Mouse (Mus musculus): Measurements from ENCODE around the gene Cdc42bpg.

The Cdc42bpg gene

DNA sequence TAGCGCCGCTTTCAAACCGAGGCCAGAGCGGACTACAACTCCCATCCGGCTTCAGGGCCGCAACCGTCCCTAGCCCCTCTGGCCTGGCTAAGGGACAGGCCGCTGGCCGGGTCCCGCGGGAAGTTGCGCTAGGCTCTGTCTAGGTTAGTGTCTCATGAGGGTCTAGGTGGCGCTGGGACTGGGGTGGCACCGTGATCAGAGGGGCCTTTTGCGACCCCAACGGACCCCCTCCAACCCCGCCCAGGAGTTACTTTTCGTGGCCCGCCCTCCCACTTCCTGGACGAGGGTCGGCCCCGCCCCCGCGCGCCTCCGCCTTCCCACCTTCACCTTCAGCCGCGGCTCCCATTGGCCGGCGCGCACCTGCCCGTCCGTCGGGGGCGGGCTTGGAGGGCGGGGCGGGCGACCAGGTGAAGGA, at the start of gene Cdc42bpg:
Gene Cdc42bpg (plus strand): TSS at position 320 of the 415 bp plus-strand sequence.
- DNase-seq, result peak; percentile 96 to 98

DNA sequence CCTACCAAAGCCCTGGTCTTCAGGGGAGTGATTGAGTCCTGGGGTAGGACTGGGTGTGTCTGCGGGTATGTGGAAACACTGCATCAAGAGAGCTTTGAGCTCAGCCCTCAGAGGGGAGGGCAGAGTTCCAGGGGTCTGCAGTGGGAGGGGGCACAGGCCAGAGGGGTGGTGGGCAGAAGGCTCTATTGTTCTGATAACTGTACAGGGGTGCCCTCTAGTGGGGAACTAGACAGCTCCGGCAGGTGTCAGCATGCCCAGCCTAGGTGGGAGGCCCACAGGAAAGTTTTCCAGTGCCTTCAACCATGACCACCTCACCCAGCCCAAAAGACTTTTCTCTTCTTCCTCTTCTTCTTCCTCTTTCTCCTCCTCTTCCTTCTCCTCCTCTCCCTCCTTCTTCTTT, 45.8 kb upstream of the Cdc42bpg start:
- peak; percentile 57 to 68 for DNase-seq

DNA sequence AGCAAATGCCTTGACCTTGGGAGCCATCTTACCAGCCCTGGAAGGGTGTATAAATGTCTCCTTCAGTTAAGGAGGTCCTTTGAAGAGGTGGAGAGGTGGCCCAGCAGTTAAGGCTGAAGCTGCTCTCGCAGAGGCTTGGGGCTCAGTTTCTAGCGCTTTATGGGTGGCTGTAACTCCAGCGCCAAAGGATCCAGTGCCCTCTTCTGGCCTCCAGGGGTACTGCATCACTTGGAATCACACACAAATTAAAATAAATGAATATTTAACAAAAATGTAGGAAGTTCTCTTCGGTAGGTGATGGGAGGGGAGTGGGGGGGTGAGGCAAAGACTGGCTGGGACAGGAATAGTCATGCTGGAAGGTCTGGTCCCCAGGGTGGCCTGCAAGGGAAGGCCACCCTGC, 45.3 kb upstream of the Cdc42bpg start:
- DNase-seq, result peak in 1 of 2 experiments; percentile 39

DNA sequence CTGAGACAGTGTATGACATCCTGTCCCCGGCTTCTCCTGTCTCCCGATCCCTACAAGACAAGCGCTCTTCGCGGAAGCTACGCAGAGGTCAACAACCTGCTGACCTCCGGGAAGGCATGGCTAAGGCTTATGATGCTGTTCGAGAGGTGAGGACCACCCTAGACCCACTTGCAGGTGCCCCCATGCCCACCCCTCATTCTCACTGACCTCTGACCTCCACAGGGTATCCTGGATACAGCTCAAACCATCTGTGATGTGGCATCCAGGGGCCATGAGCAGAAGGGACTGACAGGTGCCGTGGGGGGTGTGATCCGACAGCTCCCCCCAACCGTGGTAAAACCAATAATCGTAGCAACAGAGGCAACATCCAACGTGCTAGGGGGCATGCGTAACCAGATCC, 44.9 kb upstream of the Cdc42bpg start:
- peak in 1 of 2 experiments; percentile 41 for DNase-seq

DNA sequence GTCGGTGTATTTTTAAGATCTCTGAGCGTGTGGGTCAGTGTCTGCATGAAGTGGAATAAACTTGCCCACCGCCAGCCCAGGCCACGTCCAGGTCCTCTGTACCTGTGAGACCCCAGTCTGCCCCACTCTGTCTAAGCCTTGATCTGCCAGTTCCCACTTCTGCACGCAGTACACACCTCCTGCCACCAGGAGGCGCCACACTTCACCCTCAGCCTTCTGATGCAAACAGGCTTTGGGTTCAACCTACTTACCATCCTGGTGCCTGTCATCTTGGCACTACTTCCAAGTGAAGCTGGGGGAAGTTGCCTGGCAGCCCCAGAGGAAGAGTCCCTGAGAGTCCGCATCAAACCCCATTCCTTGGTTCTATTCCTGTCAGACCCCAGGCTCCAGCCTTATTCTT, 44.0 kb upstream of the Cdc42bpg start:
- DNase-seq, result peak; percentile 79 to 81

DNA sequence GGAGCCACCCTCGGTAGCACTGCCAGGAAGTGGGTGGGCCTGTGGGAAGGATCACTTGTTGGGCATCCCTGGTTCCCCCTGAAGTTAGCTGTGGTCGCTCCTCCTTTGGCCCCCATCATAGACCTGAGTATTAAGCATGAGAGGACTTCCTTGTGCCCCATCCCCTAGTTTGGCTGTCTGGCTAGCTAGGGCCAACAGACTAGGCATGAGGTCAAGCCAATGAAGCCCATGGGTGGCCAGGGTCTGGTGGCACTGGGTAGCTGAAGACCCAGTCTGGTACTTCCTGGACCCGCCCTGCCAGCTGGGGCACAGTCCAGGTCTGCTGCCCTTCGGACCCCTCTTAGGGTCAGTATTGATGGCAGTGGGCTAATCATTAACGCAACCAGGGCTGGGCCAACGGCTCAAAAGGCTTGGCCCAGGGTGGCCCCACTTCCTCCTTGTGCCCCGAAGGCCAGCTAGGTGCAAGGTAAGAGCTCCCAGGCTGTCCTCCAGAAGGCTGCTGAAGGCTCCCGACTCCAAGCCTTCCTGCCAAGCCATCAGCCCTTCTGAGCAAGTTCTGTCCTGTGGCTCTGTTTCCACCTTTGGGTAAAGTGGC, 43.3 kb upstream of the Cdc42bpg start:
- peak; percentile 83 to 94 for DNase-seq

DNA sequence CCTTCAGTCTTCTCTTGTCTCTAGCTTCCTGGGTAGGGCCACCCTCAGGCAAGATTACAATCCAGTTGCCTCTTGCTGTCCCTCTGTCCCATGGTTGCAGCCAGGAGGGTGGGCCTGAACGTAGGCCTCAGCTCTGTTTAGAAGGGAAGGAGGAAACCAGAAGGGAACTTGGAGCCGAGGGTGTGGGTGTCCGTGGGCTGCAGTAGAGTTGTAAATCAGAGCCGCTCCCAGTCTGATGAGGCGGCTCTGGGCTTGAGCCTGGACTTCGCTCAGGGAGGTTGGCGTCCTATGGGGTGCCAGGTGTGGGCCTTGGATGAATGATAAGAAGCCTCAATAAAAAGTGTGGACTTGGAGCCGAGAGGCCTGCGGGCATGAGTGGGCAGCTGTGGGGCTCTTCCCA, 42.1 kb upstream of the Cdc42bpg start:
- peak; percentile 49 to 77 for DNase-seq

DNA sequence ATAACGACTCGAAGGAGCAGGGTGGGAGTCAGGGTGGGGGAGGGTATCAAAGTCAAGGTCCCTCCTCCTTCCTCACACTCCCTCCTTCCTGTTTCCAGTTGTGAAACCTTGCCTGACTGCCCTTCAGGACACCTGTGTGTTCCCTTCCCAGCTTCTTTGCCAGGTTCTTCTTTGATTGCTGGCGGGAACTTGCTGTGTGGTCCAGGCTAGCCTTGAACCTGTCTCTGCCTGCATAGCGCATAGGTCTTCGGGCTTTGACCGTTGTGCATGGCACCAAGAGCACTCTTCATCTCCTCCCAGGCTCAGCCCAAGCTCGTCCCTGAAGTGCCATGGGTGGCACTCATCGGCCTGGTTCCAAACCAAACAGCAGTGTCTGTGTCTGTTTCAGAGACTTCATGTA, 41.3 kb upstream of the Cdc42bpg start:
- DNase-seq, result no peak

DNA sequence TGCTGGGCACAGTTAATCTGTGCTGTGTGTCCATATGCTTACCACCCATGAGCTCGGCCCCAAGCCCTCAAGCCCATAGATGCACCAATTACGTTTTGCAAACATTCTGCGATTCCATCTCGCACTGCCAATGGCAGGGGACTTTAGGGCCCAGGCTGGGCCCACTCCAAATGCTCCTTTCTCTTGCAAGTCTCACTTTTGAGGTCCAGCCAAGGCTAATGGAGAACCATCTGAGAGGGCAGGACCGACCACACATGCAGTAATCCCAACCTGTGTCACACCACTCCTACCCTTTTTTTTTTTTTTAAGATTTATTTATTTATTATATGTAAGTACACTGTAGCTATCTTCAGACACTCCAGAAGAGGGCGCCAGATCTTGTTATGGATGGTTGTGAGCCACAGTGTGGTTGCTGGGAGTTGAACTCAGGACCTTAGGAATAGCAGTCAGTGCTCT, 40.5 kb upstream of the Cdc42bpg start:
- DNase-seq, result no peak

DNA sequence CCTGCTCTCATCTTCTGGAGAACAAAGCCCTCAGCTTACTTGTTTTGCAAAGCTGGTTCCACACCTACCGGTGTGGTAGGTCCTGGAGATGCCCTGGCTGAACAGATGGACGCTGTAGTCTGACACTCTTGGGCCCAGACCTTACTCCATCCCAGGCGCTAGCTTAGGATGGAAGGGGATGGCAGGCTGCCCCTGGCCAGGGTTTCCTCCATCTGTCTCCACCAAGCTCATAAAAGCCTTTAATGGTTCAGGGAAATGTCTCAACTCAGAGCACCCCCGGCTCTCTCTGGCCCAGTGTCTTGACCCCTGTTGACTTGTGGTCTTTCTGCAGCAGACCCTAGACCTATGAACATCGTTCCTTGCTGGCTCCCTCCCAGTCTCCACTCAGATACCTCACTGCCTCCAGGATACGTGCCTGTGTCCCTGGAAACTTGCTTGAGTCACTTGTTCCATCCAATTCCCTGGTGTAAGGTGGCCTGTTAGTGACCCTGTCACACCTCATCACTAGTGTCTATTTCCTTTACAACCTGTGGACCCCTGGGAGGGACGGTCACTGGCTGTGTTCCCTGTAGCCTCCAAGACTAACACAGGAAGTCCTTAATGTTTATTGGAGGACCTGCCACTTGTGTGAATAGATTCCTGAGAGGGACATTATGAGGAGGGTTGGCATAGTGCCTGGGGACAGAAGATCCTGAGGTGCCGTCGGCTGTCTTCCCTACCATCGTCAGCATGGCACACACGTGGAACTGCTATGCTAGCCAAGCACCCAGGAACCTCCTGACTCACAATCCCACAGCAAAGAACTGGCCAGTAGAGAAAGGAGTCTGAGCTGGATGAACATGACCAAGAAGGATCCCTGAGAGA, 38.7 kb upstream of the Cdc42bpg start:
- DNase-seq, result peak; percentile 59 to 65

DNA sequence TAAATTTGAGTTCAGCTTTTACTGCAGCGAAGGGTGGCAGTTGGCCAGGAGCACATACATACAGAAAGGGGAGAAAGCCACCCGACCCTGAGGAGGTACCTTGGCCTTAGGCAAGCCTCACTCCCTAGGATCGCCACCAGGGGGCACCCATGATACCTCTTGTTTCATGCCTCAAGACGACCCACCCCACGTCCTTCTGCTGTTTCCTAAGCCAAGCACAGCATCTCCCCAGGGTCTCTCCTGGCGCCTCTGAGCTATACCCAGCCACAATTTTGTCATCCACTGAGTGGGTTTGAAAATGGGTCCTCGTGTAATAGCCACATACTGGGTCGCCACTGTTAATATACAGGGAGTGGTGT, 38.1 kb upstream of the Cdc42bpg start:
- peak; percentile 90 to 92 for DNase-seq

DNA sequence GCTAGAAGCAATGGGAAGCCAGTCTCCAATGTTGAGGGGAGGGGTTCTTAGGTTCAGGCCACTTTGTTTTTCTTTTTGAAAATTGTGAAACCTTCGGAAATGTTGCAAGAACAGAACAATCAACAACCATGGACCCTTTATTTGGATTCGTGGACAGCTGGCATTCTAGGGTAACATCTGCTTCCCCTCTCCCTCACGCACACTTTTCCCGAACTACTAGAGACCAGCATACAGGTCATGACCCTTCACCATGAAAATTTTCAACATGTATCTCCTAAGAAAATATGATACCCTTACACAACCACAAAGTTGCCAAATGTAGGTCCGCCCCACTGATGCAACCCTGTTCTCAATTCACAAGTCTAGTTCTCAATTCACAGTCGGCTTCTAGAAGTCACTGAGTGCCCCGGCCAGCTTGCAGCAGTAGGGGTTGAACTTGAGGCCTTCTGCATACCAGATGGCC, 37.6 kb upstream of the Cdc42bpg start:
- no peak for DNase-seq

DNA sequence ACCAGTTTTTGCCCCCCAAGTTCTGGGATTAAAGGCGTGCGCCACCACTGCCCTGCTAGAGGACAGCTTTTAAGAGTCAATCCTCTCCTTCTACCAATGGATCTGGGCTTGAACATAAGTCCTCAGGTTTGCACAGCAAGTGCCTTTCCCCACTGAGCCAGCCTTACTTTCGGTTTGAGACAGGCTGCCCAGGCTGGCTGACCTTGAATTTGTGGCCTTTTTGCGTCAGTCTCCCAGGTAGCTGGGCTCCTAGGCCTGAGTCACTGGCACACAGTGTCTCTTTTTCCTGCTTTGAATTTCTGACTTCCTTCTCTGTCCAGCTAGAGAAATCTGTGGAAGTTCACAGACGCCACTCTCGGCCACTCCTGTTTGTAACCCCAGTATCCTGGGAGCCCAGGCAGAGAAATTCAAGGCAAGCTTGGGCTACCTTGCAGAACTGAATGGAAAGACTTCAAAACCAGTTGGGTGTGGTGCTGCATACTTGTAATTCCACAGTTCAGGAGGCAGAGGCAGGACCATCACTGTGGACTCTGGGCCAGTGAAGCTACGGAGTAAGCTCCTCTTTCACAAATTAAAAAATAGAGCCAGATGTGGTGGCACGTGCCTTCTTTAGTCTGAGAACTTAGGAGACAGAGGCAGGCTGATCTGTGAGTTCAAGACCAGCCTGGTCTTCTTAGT, 36.3 kb upstream of the Cdc42bpg start:
- no peak for DNase-seq

DNA sequence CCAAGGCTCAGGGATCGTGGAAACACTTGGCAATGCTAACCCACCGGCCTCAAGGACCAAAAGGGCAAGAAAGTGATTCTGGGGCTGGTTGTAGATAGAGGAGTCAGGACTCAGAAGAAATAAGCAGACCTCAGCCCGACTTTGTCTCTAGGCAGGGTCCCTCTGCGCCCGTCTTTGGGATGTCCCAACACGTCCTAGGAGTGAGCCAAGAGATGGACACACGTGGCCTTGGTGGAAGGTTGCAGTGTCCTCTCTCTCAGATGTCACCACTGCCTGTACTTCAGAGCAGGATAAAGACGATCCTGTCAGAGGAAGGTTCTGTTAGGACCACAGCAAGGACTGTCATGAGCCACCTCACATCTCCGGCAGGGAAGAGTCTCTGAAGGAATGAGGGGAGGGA, 35.6 kb upstream of the Cdc42bpg start:
- DNase-seq, result no peak

DNA sequence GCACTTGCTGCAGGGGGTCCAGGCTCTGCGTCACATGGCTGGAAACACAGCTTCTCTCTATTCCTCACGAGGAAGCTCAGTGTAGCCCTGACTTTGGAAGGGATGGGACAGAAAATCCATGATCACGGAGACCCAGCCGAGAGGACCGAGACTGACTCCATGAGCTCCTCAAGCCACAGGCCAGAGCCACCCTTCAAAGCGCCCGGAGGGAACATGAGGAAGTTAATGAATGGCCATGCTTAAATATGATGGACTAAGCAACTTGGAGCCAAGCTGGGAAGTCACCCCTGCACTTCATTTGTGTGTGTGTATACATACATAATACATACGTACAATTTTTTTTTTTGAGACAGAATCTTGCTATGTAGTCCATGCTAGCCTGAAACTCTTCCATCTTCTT, 35.0 kb upstream of the Cdc42bpg start:
- peak; percentile 61 to 80 for DNase-seq

DNA sequence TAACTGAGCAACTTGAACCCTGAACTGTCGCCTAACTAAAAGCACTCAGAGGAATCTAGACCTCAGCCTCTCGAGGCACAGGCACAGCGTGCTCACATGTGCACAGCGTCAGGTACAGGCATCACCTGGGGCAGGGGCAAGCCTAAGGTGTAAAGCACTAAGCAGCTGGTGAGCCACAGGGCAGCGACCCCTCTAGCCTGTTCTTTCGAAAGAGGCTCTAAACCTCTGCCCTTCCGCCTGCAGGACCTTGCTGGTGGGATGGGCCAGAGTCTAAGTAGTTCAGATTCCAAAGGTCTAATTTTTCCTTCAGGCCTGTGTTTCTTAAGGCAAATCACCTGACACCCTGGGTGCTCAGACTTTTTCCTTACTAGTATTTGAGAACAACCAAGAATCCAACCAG, 34.2 kb upstream of the Cdc42bpg start:
- peak; percentile 66 to 92 for DNase-seq

DNA sequence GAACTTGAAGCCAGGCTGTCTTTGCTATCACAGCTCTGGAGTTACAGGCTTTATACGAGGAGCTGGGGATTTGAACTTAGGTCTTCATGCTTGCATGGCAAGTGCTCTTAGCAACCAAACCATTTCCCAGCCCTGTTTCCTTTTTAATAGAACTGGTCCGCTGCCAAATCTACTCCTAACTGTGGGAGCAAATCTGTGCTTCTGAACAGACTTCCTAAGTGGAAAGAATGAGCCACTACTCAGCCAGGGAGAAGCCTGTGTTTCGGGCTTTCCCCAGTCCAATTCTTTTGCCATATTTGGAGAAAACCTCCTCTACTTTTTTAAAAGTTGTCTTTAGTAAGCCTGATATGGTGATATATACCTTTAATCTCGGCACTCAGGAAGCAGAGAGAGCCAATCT, 33.5 kb upstream of the Cdc42bpg start:
- DNase-seq, result no peak

DNA sequence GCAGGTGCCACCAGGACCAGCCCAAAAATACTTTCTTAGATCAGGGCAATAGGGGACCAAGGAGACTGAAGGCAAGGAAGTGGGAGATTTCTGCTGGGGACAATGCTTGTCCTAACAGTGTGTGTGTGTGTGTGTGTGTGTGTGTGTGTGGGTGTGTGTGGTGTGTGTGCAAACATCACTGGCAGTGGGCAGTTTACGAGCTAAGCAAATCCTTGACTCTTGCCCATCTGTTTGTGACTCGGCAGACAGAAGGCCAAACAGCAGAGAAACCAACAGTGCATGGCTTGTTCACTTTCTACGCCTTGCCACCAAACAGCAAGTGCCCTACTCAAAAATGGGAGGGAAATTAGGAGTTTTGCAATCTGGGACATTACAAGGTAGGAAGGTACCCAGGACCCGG, 32.7 kb upstream of the Cdc42bpg start:
- no peak for DNase-seq

DNA sequence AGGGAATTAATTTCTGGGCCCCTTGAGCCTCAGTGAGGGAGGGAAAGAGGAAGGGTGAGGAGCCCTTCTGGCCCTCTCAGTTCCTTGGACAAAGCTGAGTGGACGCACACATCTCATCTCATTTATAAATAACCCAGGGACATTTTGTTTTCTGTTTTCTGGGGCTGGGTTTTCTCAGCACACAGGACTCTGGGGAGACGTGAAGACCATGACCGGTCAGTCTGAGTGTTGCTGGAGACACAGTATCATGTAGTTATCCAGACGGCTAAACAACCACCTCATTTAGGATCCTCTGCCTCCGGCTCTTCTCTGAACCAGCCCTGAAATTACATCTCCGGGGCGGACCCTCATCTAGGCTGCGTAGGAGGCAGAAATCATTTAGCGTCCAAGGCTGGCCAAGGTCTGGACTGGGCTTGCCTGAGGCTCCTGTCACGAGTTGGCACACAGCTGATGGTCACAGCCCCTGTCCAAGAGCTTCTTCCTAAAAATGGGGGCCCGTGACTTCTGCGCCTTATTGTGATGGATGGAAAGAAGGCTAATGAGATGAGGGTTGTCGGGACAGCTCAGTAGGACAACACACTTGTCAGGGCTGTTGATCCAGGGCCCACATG, 32.2 kb upstream of the Cdc42bpg start:
- no peak for DNase-seq

DNA sequence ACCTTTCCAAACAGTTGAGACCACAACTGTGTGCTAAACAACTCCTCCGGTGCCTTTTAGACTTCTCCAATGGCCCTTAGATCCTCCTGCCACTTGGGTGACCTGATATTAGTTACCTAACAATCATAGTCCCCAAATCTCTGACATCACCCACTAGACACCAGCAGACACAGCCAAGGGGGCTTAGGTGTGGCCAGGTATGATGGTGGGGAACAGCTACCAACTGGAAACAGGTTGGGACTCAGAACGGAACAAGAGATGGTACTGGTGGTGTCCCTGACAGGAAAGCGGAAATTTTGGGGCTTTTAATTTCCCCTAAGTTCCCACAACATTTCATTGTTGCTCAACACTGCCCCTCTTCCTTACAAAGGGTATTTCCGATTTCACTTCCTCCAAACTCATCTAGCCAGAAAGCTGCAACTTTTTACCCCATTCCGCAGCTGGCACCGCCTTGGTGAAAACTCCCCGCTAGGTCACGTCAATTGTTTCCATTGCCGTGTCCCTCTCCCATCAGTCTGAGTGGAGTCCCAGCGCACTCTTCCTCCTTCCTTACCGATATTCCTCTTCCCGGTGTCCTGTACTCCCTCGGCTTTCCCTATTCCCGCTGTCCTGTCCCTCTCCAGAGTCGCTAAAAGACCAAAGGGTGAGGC, 30.4 kb upstream of the Cdc42bpg start:
- DNase-seq, result no peak

DNA sequence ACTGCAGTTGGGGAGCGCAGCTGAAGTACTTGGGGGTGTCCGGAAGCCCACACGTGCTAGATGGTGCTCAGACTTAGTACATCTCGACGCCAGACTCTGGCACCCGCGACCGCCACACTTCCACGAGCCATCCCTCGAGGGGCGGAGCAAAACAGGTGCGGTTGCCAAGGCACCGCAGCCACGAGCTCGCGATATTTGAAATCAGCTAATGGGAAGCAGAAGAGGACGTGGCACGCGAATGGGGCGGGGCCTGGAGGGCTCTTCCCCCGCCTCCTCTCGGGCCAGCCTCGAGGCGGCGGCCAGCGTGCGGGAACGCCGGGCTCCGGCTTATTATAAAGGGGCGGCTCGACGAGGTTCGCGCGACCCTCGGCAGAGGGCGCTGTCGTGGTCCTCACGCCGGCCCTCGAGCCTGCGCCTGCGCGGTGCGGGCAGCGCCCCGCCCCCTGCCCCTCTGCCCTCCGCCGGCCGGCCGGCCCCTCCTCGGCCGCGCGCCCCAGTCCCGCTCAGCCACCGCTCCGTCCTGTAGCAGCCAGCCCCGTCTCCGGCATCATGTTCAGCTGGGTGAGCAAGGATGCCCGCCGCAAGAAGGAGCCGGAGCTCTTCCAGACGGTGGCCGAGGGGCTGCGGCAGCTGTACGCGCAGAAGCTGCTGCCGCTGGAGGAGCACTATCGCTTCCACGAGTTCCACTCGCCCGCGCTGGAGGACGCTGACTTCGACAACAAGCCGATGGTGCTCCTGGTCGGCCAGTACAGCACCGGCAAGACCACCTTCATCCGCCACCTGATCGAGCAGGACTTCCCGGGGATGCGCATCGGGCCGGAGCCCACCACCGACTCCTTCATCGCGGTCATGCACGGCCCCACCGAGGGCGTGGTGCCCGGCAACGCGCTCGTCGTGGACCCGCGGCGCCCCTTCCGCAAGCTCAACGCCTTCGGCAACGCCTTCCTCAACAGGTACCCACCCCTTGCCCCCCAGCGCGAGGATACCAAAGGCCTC, 29.5 kb upstream of the Cdc42bpg start, which contains the start of gene Ehd1:
Gene Ehd1 (plus strand): TSS at position 300 of the 996 bp plus-strand sequence.
- DNase-seq, result peak; percentile 98

Data from kidney, postnatal 25 days (tissue).